Mouse (Mus musculus): ENCODE measurements around the gene Gm20741. TPM values are rescaled to one million over a fixed set of nuclear protein-coding genes. Genes with fewer than 3 reads are reported as not detected.

Gm20741 gene
- total and polyA plus RNA-seq, 3 experiments = not detected

GRCm38 (mm10) chr16:88847363-88847762 lies 35.3 kb upstream of the Gm20741 start:
- Histone ChIP-seq H3K9ac (ENCODE audit: control insufficient read depth, low read depth, low read length, poor library complexity, severe bottlenecking) (no peak overlapping the region), H3K4me3 (ENCODE audit: control insufficient read depth in 1 of 2, insufficient read depth in 1 of 2, low read depth in 2 of 2, low read length in 2 of 2) (no peak overlapping the region), H3K27ac (ENCODE audit: control insufficient read depth, low read depth, low read length) (no peak overlapping the region), H3K9me3 (replicated peaks; ENCODE audit: insufficient read depth, low read length) (no peaks in the 10 kb centered on the region), H3K79me2 (ENCODE audit: control insufficient read depth, insufficient read depth, low read length, poor library complexity) (no peaks in the 10 kb centered on the region), H3K36me3 (ENCODE audit: control insufficient read depth in 1 of 2, insufficient read depth in 2 of 2, low read length in 2 of 2) (no peaks in the 10 kb centered on the region), H3K4me1 (ENCODE audit: control insufficient read depth in 1 of 2, insufficient read depth in 2 of 2, low read length in 2 of 2) (no peaks in the 10 kb centered on the region), H3K27me3 (ENCODE audit: control insufficient read depth in 1 of 2, insufficient read depth in 2 of 2, low read length in 2 of 2) (no peaks in the 10 kb centered on the region)
- no peak for TF ChIP-seq KAT2A (conservative IDR thresholded peaks at IDR 0.05; ENCODE audit: low read depth, low read length)
- DNase-seq (ENCODE audit: low read depth, low spot score) = no peak

GRCm38 (mm10) chr16:88826978-88827377 lies 15.0 kb upstream of the Gm20741 start:
- no peak for TF ChIP-seq KAT2A (conservative IDR thresholded peaks at IDR 0.05; ENCODE audit: low read depth, low read length)
- TF ChIP-seq MYC (IDR thresholded peaks at IDR 0.05; ENCODE audit: low read depth, low read length) = no peak
- TF ChIP-seq MAFK (IDR thresholded peaks at IDR 0.05; ENCODE audit: borderline replicate concordance, low read depth, low read length) = no peak
- no peak for TF ChIP-seq POLR2AphosphoS2 (IDR thresholded peaks at IDR 0.05; ENCODE audit: low read length)
- no peak for TF ChIP-seq JUND (IDR thresholded peaks at IDR 0.05; ENCODE audit: low read depth, low read length)
- TF ChIP-seq CTCF (IDR thresholded peaks at IDR 0.05 in 2 of 3, conservative IDR thresholded peaks at IDR 0.05 in 1 of 3; ENCODE audit: control insufficient read depth in 1 of 3, insufficient read depth in 1 of 3, low read depth in 2 of 3, low read length in 3 of 3, poor library complexity in 1 of 3, severe bottlenecking in 1 of 3) = no peak
- no peak for TF ChIP-seq BHLHE40 (IDR thresholded peaks at IDR 0.05; ENCODE audit: borderline replicate concordance, low read depth, low read length)
- TF ChIP-seq EP300 (IDR thresholded peaks at IDR 0.05; ENCODE audit: low read depth in 1 of 2, low read length in 2 of 2) = no peak
- TF ChIP-seq USF2 (IDR thresholded peaks at IDR 0.05; ENCODE audit: borderline replicate concordance in 1 of 2, insufficient read depth in 1 of 2, low read depth in 1 of 2, low read length in 2 of 2) = no peak
- no peak for TF ChIP-seq ZMIZ1 (IDR thresholded peaks at IDR 0.05; ENCODE audit: low read depth, low read length)
- no peak for TF ChIP-seq ELF1 (IDR thresholded peaks at IDR 0.05; ENCODE audit: low read depth, low read length)
- TF ChIP-seq SMC3 (IDR thresholded peaks at IDR 0.05; ENCODE audit: low read depth, low read length) = no peak
- Histone ChIP-seq H3K9me3 (replicated peaks; ENCODE audit: insufficient read depth, low read length) (no peaks in the 10 kb centered on the region), H3K79me2 (ENCODE audit: control insufficient read depth, insufficient read depth, low read length, poor library complexity) (no peaks in the 10 kb centered on the region), H3K9ac (ENCODE audit: control insufficient read depth, low read depth, low read length, poor library complexity, severe bottlenecking) (no peak overlapping the region), H3K36me3 (ENCODE audit: control insufficient read depth in 1 of 2, insufficient read depth in 2 of 2, low read length in 2 of 2) (no peaks in the 10 kb centered on the region), H3K4me1 (ENCODE audit: control insufficient read depth in 1 of 2, insufficient read depth in 2 of 2, low read length in 2 of 2) (no peaks in the 10 kb centered on the region), H3K27me3 (ENCODE audit: control insufficient read depth in 1 of 2, insufficient read depth in 2 of 2, low read length in 2 of 2) (no peaks in the 10 kb centered on the region), H3K27ac (ENCODE audit: control insufficient read depth, low read depth, low read length) (no peak overlapping the region), H3K4me3 (ENCODE audit: control insufficient read depth in 1 of 2, insufficient read depth in 1 of 2, low read depth in 2 of 2, low read length in 2 of 2) (no peak overlapping the region)
- DNase-seq (ENCODE audit: low read depth, low spot score) = no peak

- H3K4me1 ChIP-seq (ENCODE audit: control insufficient read depth in 1 of 2, insufficient read depth in 2 of 2, low read length in 2 of 2) = no peaks in the 10 kb centered on the region
- no peaks in the 10 kb centered on the region for H3K27me3 ChIP-seq (ENCODE audit: control insufficient read depth in 1 of 2, insufficient read depth in 2 of 2, low read length in 2 of 2)
- TF ChIP-seq ETS1 (IDR thresholded peaks at IDR 0.05; ENCODE audit: low read depth, low read length) (no peak), MYC (IDR thresholded peaks at IDR 0.05; ENCODE audit: low read depth, low read length) (no peak)
- no peak within 1 kb of the TSS for H3K9ac ChIP-seq (ENCODE audit: control insufficient read depth, low read depth, low read length, poor library complexity, severe bottlenecking)
- H3K36me3 ChIP-seq (ENCODE audit: control insufficient read depth in 1 of 2, insufficient read depth in 2 of 2, low read length in 2 of 2) = no peaks in the 10 kb centered on the region
- H3K4me3 ChIP-seq (ENCODE audit: control insufficient read depth in 1 of 2, insufficient read depth in 1 of 2, low read depth in 2 of 2, low read length in 2 of 2) = no peak within 1 kb of the TSS
- H3K79me2 ChIP-seq (ENCODE audit: control insufficient read depth, insufficient read depth, low read length, poor library complexity) = no peaks in the 10 kb centered on the region
- H3K27ac ChIP-seq (ENCODE audit: control insufficient read depth, low read depth, low read length) = no peak within 1 kb of the TSS
- no peaks in the 10 kb centered on the region for H3K9me3 ChIP-seq (replicated peaks; ENCODE audit: insufficient read depth, low read length)
- no peak for DNase-seq (ENCODE audit: low read depth, low spot score)
Observed at GRCm38 (mm10) chr16:88826095-88826652, 14.2 kb upstream of the Gm20741 start, which contains the start of gene Krtap14. TSS of gene Krtap14 (minus strand) at chr16:88826145.

Measured in MEL (cell line).